Mouse (Mus musculus) left cerebral cortex, adult 2 months (tissue): ENCODE results near the gene Sema6c. TPM values are rescaled to one million over a fixed set of nuclear protein-coding genes. Genes with fewer than 3 reads are reported as not detected.
"Not testable (repeated sequence)": the region's sequence is repeated elsewhere in the genome, so short reads cannot be mapped to it uniquely, and the experiment has no call there.

Experiments used
- DNase-seq, 2 experiments: peaks; one replicate each; pipeline ENCODE4 v3.0.0; 2021 to 2022; ENCODE audit warnings: low spot score in 2 of 2, mixed read lengths in 1 of 2; ENCODE audit errors: extremely low spot score in 1 of 2
- H3K27ac ChIP-seq: fragments of 200-600 bp; 2 replicates; pipeline ENCODE4 v1.8.1; 2022
- H3K4me3 ChIP-seq: fragments of 200-600 bp; 2 replicates; pipeline ENCODE4 v1.8.1; 2022
- CTCF ChIP-seq: fragments of 200-600 bp; IDR thresholded peaks from 2 replicates; pipeline ENCODE4 v1.8.1; 2022; ENCODE audit warnings: antibody characterized with exemption, mild to moderate bottlenecking, moderate library complexity
- intact Hi-C: fragments of 180-260 bp; cut with DNase I; formaldehyde crosslinking; loops from one replicate; pipeline ENCODE4 v1.15.1; 2025
- total RNA-seq, 2 experiments: library from RNA; stranded (reverse); gene quantifications; 2 replicates each; pipeline ENCODE4 v1.2.3; 2021

Gene Sema6c
- total RNA-seq, 2 experiments from 2014 or later: 24.8 to 26.5 TPM

DNA sequence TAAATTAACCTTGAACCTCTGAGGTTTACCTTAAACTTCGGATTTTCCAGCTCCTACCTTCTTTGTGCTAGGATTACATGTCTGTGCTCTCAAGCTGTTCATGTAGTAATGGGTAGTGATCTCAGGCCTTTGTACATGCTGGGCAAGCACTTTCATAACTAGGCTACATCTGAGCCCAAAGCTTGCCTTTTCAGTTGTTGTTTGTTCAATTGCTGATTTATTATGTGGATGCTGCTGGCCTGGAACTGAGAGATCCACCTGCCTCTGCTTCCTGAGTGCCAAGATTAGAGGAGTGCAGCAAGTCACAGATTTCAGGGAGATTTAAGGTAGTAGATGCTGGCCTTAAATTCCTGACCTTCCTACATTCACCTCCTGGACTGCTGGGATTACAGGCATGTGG lies 38.8 kb downstream of the Sema6c start:
- Histone ChIP-seq H3K27ac (no peak overlapping the region), H3K4me3 (no peak overlapping the region)
- DNase-seq: no peak
- TF ChIP-seq CTCF: no peak
- intact Hi-C loops: no loop called here

DNA sequence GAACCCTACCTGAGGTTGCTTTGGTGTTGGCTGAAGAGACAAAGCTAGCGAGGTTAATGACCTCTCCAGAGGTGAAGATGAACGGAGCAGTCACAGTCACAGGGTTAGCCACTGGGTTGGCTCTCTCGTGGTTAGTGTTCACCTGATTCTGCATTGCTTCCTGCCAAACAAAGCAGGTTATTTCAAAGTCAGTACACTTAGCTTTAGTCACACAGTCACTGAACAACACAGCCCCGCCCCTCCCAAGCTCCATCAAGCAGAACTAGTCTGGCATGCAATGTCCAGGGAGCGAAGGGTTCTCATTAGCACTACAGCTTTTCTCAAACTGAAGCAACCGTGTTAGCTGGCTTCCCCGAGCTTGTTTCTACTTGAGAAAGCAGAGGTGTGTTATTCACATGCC lies 39.9 kb downstream of the Sema6c start:
- TF ChIP-seq CTCF: no peak
- no peak overlapping the region for H3K27ac ChIP-seq
- no peak overlapping the region for H3K4me3 ChIP-seq
- intact Hi-C loops: loop anchor here (2.0 kb wide), 1 partner anchor 17 kb away; no protein-coding TSS in a partner anchor
- no peak for DNase-seq

GRCm38 (mm10) chr3:95200562-95200961 lies 40.3 kb downstream of the Sema6c start:
- TF ChIP-seq CTCF: no peak
- Histone ChIP-seq H3K4me3 (no peak overlapping the region), H3K27ac (no peak overlapping the region)
- DNase-seq: no peak
- intact Hi-C loops: loop anchor here (2.0 kb wide), 1 partner anchor 18 kb away; no protein-coding TSS in a partner anchor

DNA sequence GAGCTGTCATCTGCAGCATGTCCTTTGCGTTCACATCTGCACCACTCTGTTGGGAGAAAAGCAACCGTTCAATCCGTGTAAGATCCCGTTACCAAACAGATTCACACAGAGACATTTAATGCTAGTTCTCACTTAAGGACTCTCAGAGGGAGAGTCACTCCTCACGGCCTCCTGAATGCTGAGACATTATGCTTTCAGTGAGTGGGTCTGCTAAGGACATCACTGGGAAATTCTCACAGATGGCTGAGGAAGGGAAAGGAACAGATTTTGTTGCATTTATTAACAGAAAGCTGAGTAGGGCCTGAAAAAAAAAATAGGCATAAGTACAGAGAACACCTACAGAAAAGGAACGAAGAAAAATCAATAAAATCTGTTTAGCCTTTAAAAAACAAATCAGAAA lies 43.6 kb downstream of the Sema6c start:
- intact Hi-C loops: no loop called here
- TF ChIP-seq CTCF: no peak
- H3K27ac ChIP-seq: peak overlapping the region; percentile 13; the same call in 1 of the 2 replicates
- no peak overlapping the region for H3K4me3 ChIP-seq
- DNase-seq: no peak

DNA sequence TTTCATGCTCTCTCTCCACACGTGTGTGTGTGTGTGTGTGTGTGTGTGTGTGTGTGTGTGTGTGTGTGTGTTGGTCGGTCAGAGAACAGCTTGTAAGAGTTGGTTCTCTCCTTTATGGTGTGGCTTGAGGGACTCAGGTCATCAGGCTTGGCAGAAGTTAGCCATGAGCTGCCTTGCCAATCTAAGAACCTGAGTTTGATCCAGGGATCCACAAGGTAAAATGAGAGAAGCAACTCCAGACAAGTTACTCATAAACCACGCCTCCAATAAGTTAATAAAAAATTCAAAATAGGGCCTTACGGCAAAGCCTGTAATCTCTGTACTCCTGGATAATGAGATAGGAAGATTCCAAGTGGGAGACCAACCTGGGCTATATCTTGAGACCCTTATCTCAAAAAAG lies 48.0 kb downstream of the Sema6c start:
- DNase-seq: no peak
- no peak overlapping the region for H3K4me3 ChIP-seq
- TF ChIP-seq CTCF: no peak
- intact Hi-C loops: no loop called here
- H3K27ac ChIP-seq: no peak overlapping the region

GRCm38 (mm10) chr3:95210585-95210984 lies 50.3 kb downstream of the Sema6c start:
- no peak overlapping the region for H3K27ac ChIP-seq
- intact Hi-C loops: no loop called here
- no peak for DNase-seq
- H3K4me3 ChIP-seq: no peak overlapping the region
- TF ChIP-seq CTCF: no peak

- H3K27ac ChIP-seq, H3K4me3 ChIP-seq, intact Hi-C loops, DNase-seq: not testable (repeated sequence)
Measured at GRCm38 (mm10) chr3:95212889-95213608, 52.8 kb downstream of the Sema6c start.

DNA sequence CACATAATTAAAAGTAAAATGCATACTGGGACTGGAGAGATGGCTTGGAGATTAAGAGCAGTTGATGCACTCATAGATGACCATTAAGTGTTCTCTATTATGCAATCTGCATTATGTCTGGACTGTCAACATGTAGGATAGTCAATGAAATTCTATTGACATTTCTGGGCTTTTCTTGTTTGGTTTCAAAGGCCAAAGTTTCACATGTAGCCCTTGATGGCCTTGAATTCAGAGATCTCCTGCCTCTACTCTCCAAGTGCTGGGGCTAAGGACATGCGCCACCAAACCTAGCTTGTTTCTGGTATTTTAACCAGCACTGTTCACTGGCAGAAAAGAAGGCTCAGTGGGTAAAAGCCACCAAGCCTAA lies 53.3 kb downstream of the Sema6c start:
- no peak for DNase-seq
- TF ChIP-seq CTCF: no peak
- Histone ChIP-seq H3K27ac (no peak overlapping the region), H3K4me3 (no peak overlapping the region)
- intact Hi-C loops: no loop called here

- no peak for TF ChIP-seq CTCF
- Histone ChIP-seq H3K27ac (peak overlapping the region; percentile 99; the same call in 1 of the 2 replicates), H3K4me3 (peak overlapping the region; percentile 80)
- intact Hi-C loops: loop anchor here (1.0 to 5.0 kb wide), 4 partner anchors 12 to 76 kb away; partner anchors contain the start of genes Cdc42se1 and Mindy1
- no peak for DNase-seq
Measured at GRCm38 (mm10) chr3:95216655-95217254, 56.5 kb downstream of the Sema6c start.

GRCm38 (mm10) chr3:95217255-95218134 lies 57.2 kb downstream of the Sema6c start, which contains the start of gene Gabpb2:
TSS of gene Gabpb2 (minus strand) at chr3:95217916.
- H3K4me3 ChIP-seq: peak within 1 kb of the TSS; percentile 80
- intact Hi-C loops: loop anchor here (1.0 to 5.0 kb wide), 4 partner anchors 11 to 77 kb away; partner anchors contain the start of genes Cdc42se1 and Mindy1
- H3K27ac ChIP-seq: peak within 1 kb of the TSS; percentile 99
- DNase-seq: peak; percentile 88 to 90
- TF ChIP-seq CTCF: peak; percentile 88

GRCm38 (mm10) chr3:95218466-95219137 lies 58.3 kb downstream of the Sema6c start:
- intact Hi-C loops: loop anchor here (5.0 kb wide), 1 partner anchor 44 kb away; no protein-coding TSS in a partner anchor
- no peak overlapping the region; the same call in 1 of the 2 replicates for H3K27ac ChIP-seq
- peak; percentile 12 for TF ChIP-seq CTCF
- H3K4me3 ChIP-seq: peak overlapping the region; percentile 80
- DNase-seq: no peak
